Mouse (Mus musculus) regulatory T cell (primary cell): ENCODE results near the gene Itga9.

Source experiments
- in situ Hi-C: fragments of 300-600 bp; cut with MboI, MseI; formaldehyde crosslinking; loops from one replicate; pipeline ENCODE4 v1.15.1; 2025; ENCODE audit warnings: high pct_unique_total_duplicates

The Itga9 gene

DNA sequence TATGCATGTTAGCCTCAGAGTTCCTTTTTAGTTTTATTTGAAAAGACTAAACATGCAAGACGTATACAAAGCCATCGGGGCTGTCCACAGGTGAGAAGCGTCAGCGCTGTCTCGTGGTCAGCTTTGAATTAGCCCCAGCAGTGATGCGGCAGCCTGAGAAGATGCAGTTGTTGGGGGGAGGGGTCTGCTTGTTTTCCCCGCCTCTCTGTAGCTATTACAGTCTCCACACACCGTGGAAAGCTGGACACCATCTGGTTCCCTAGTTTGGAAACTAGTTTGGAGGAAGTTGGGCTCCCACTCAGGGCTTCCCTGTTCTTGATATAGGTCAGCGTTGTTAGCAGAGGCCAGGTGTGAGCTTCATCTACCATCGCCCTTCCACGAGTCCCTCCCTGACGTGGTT is 266.5 kb downstream of the Itga9 start:
- in situ Hi-C loops = no loop called here

DNA sequence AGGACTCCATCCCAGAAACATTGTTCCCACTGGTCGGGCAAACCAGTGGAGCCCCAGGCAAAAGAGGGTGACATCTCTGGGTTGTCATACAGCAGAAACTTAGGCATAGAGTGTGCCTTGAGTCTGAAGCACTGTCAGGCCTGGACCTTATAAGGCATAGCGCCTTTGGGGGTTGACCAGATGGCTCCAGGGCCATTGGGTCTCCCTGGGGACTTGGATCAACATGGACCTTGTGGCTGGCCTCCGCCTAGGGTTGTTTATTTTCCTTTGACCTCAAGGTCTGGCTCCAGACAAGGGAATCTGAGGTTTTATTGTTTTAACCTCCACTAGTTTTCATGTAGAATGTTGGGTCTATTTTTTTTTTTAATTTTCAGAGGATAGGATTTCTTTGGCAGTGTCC is 267.1 kb downstream of the Itga9 start:
- in situ Hi-C loops = no loop called here

DNA sequence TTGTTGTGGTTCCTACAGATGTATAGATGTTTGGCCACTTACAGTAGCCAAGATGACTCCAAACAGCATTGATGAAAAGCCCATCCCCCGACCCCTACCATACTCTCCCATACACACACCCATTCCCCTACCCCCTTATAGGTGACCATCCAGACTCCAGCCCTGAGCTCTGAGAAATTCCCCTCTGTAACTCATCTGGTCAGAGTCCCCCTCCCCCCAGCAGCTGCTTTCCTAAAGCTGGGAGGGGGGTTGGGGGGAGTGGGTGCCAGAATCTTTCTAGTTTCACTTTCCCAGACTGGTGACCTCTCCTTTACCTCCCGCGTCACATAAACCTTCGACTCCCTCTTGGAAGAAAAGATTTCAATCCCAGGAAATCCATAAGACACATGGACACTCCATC is 269.2 kb downstream of the Itga9 start:
- in situ Hi-C loops = no loop called here

DNA sequence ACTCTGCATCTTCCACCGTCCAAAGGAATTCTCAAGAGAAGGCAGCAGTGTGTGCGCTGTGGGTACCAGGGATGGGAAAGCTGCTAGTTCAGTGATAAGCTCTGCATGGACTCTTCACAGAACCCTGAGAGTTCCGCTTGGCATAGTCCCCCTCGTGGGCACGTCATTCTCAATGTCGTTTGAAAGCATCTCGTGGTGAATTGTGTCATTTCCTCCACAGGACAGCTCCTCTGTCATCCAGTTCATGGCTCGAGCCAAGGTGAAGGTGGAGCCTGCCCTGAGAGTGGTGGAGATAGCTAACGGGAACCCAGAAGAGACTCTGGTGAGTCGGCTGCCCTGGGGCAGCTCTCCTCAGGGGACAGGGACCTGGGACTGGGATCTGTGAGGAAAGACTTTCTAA is 270.4 kb downstream of the Itga9 start:
- in situ Hi-C loops = no loop called here

DNA sequence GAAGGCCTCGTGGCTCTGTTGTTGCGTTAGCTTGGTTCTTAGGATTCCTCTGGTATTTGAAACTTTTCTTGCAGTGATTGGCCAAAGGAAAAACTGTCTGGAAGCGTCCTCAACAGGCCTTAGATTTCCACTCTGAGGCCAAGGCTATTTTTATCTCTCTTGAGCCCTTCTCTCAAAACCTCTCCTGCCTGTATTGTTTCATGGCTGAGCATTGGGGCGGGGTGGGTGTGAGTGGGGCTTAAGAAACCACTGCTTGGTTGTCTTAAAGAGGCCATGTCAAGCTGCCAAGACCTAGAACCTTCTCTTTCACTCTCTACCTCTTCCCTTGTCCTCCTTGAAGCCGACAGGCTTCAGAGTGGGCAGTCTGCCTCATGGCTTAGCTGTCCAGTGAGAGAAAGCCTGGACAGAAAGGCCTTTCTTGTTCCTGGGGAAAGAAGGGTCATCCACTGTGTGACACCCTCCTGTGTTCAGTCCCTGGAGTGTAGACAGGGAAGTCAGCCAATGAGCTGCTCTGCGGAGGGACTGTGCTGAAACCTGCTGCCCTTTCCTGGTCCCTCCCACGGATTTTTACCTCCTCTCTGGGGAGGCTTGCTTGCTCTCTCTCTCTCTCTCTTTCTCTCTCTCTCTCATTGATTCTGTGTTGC is 271.0 kb downstream of the Itga9 start:
- in situ Hi-C loops = no loop called here

DNA sequence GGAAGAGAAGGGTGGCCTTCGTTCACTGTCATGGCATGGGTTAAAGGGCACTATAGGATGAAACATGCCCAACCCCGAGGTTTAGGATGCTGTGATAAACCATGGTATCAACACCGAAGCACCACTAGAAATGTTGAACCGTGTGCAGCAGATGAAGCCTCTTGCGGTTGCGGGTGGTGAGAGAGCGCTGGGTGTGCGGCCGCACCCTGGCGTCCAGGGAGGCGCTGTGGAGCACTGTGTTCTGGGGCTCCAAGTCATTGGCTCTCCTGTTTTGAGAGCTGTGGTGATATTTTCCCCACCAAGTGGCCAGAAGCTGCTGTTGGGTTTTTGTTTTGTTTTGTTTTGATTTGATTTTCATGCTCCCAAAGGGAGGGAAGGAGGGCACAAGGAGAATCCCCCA is 272.1 kb downstream of the Itga9 start:
- in situ Hi-C loops = no loop called here

DNA sequence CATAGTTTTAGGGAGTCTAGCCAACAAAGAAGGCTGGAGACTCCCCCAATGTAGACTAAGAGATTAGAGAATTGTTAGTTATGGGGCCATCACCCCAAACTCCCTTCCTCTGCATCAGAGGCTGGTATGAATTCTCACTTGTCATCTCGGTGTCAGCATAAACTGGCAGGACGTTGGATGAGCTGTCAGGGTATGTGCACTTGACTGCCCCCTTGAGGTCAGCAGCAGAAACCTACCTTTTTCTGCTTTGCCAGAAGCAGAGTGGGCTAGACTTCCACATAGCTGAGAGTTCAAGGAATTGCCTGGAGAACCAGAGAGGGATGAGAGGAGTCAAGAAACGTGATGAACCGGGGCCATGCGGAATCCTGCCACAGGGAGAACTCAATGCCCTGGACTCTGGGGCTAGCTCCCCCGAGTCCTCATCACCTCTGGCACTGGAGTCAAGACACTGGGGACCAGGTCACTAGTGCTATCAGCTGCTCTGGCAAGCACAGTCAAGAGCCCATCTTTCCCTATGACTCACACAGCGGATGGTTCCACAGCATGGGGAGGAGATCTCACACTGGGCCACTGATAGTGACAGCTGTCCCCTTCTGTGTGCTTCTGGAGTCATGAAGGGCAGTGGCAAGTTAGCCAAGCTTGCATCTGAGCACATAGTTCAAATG is 274.9 kb downstream of the Itga9 start:
- in situ Hi-C loops = loop anchor here (5.0 kb wide), 1 partner anchor 279 kb away; no protein-coding TSS in a partner anchor

DNA sequence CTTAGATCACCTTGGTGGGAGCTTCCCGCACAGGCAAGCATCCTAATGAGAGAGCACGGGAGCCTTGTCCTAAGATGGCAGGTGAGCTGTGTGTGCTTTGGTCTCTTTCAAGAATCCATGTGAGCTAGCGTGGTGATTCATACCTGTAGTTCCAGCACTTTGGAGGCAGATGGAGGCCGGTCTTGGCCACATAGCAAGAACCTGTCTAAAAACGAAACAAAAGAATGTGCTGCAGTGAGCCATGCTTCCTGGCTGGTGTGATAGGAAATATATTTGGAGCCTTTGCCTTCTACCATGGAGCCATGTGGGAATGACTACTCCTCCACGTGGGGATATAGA is 275.4 kb downstream of the Itga9 start:
- in situ Hi-C loops = loop anchor here (5.0 kb wide), 1 partner anchor 280 kb away; no protein-coding TSS in a partner anchor

DNA sequence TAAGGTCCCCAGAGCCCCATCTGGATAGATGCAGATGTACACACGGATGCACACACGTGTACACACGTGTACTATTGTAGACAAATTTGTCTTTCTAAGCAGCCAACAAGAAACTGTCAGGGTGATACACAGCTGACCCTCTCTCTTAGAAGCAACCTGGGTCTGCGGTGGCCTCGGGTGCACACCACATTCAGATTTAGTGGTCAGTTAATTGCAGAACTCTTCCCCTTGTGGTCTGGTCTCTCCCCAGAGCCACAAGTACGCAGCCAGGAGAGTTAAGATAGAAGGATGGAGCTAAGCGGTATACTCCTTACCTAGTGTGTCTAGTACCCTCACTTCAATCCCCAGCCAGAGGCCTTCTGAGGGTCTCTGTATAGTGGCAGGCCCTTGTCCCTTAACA is 276.7 kb downstream of the Itga9 start:
- in situ Hi-C loops = loop anchor here (5.0 kb wide), 1 partner anchor 281 kb away; no protein-coding TSS in a partner anchor

DNA sequence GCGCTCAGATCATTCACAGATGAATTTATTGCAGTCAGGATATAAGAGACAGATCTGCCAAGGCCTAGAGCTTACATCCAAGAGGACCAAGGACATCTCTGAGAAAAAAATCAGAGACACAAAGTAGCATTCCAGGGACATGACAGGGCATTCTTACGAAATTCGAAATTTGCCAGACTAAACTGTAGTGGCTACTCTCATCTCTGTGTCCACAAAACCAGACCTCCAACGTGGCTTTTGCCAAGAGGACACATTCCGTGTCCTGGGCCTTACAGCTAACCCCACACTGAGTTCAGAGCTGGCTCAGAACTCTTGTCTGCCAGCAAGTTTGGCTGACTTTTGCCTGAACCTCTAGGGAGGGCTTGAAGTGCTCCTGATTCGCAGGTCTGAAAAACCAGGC is 279.3 kb downstream of the Itga9 start:
- in situ Hi-C loops = no loop called here

DNA sequence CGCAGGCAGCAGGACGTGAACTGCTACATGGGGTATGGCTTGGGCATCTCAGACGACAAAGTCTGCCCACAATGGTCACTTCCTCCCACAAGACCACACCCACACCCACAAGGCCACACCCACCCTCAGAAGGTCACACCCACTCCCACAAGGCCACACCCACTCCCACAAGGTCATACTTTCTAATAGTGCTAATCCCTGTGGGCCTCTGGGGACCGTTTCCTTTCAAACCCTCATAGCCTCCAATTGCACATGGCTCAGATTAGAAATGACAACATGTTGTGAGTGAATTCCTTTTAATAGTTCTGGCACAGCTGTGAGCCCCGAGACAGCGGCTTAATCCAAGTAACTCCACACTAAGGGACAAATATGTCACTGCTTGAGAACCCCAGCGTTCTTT is 280.7 kb downstream of the Itga9 start:
- in situ Hi-C loops = no loop called here

DNA sequence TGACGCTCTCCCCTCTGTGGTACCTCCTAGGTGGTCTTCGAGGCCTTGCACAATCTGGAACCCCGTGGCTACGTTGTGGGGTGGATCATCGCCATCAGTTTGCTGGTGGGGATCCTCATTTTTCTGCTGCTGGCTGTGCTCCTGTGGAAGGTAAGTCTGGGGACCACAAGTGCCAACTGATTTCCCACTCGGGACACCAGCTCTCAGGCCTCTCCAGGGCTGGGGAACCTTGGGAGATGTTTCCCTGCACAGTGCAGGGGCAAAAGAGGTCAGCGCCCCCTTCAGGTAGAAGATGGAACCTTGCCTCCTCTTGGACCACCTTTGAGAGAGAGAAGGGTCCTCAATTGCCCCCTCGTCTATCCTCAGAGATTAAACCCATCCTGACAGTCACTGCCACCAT is 281.2 kb downstream of the Itga9 start:
- in situ Hi-C loops = no loop called here

DNA sequence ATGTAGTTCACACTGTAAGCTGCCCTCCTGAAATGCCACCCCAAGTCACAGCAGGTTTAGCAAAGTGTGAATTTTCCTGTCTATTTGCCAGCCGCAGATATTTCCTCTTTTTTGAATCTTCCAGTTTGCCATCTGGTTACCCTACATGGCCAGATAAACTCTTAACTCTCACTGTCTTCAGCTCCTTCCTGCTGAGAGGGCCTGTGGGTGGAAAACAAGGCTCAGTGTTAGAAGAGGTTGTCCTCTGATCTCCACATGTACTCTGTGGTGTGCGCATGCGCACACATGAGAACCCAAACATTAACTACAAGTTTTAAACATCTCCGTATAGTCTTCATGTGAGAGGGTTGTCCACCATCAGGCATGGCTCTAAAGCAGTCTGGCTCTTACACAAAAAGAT is 283.7 kb downstream of the Itga9 start:
- in situ Hi-C loops = no loop called here

DNA sequence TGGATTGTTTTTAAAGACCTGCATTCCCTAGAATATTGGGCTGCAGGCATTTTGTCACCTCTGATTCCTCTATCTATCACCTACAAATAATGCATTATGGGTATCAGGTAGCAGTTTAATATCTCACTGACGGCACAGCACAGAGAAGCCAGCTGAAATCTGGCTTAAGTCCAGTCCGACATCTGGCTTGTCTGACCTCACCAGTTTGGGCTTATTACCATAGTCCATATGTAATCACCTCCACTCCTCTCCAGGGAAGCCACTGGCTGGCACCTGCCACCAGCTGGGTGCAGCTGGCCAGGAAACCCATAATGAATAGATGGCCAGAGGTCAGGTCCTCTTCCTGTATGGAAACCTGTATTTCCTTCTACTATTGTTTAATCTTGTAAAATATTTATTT is 284.2 kb downstream of the Itga9 start:
- in situ Hi-C loops = no loop called here

DNA sequence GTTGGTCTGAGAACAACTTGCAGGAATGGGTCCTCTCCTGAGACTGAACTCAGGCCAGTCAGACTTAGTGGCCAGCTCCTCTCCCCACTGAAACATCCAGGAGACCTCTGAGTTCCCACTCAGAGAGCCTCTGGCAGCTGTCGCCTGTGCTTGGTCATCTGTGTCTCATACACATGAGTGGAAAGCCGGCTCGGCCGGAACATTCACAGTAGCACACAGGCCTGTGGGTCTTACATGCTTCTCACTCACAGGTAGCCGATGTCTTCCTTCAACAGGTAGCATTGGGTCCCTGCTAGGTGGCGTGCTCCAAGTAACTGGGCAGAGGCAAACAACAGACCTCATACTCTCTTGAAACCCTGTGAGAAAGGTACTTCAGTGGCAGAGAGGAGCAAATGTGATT is 284.6 kb downstream of the Itga9 start:
- in situ Hi-C loops = no loop called here

DNA sequence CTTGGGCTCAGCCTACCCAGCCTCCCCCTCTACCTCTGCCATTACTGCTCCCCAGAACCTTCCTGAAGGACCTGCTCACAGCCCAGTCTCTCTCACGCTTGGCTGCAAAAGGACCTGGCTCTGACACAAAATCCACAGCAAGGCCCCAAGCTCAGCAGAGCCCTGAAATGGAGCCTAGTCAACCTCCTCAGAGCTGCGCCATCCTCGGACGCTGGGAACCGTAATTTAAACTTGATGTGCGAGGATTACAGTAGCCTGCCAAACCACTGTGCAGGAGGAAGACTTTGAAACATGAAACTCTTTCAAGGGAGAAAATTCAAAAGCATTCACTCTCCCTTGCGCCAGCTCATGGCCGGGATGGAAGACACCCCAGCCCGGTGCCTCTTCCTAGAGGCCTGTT is 285.1 kb downstream of the Itga9 start:
- in situ Hi-C loops = no loop called here

DNA sequence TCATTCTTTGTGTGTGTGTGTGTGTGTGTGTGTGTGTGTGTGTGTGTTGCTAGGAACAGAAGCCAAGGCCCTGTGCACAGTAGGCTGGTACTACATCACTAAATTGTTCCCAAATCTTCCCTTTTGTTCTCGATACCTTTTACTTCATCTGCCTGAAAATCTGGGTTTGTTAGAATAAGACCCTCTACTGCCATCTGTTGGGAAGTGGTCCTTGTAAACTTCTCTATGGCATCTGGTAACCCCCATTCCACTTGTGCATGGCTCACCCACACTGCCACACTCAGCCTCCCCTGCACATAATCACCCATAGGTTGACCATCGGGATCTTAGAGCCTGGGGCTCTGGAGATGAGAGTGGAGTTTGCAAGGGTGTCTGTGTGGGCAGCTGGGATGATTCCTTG is 288.6 kb downstream of the Itga9 start:
- in situ Hi-C loops = no loop called here

DNA sequence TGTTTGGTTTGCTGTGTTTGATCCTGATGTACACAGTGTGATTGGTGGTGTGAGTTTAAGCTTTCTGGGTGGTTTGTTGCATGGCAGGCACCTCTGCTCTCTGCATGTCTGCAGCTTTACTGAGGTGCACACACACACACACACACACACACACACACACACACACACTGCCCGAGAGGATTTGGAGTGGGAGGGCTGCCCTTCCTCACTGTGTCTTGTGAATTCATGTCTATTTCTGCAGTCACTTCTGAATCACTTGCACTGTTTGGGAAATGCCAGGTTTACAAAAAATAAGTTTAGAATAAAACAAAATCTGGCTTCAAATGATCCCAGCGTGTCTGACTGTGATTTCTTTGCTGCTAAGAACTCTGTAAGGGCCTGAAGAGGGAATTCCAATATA is 294.2 kb downstream of the Itga9 start:
- in situ Hi-C loops = no loop called here

DNA sequence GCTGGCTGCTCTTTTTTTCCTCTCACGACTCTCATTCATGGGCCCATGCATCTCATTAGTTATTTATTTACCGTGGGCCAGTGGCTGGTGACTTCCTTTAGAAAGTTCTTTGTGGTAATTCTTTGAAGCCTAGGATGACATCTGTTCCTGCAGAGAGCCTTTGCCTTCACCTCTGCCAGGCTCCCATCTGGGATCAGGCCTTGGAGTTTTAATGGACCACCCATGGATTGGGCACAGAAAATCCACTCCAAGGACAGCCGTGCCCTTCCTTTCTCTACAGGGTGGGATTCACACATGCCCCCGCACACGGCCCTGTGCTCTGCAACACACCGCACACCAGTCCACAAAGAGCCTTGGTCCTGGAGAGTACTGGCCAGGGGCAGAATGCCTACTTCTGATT is 295.4 kb downstream of the Itga9 start:
- in situ Hi-C loops = no loop called here

DNA sequence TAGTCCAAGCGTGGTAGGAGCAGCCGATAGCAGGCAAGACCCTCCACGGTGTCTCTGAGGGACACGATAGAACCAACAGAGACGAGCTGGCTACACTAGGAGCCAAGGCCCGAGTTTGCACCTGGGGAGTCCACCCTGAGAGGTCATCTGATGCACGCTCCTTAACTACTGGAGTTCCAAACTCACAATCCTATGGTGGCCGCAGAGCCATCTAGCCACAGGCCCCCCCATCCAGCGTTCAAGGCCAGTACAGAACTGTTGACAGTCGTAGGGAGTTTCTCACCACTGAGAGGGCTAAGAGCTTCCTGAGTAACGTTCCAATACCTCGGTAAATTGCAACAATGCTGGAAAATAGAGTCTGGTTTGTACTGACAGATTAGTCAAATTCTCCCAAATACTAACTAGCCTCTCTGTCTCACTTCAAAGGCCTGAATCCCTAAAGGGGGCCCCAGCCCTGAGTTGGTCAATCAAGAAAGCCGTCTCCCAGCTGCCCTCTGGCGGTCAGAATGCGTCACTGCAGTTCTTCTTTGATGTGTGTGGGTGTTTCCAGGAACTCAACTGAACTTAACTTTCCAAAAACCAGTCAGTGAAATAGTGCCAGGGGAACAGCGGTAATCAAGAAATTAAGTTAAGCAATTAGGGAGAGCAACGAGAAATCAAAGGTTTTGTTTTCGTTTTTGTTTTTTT is 301.6 kb downstream of the Itga9 start:
- in situ Hi-C loops = no loop called here

DNA sequence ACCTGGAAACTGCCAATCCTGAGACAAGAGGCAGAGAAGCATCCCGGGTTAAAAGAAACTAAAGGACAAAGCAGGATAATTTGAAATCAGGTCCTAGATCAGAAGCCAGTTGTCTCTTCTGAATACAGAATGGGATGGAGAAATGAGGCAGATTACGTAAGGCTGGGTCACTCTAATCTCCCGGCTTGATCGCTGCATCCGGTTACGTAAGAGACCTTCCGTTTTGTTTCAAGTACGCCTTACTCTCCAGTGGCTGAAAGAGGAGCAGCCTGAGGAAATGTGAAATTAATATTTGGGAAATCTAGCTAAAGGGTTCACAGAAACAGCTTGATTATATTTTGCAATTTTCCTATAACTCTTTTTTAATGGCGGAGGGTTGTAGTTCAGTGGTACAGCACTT is 306.6 kb downstream of the Itga9 start:
- in situ Hi-C loops = no loop called here

DNA sequence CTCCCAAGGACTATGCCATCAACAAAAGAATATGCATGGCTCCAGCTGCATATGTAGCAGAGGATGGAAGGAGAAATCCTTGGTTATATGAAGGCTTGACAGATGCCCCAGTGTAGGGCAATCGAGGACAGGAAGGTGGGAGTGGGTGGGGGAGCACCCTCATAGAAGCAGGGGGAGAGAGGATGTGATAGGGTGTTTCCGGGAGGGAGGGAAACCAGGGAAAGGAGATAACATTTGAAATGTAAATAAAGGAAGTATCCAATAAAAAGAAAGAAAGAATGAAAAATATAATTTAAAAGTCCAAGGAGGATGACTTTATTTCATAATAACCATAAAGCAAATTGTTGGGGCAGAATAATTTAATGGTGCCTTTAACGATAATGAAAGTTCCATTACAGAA is 307.1 kb downstream of the Itga9 start:
- in situ Hi-C loops = no loop called here

DNA sequence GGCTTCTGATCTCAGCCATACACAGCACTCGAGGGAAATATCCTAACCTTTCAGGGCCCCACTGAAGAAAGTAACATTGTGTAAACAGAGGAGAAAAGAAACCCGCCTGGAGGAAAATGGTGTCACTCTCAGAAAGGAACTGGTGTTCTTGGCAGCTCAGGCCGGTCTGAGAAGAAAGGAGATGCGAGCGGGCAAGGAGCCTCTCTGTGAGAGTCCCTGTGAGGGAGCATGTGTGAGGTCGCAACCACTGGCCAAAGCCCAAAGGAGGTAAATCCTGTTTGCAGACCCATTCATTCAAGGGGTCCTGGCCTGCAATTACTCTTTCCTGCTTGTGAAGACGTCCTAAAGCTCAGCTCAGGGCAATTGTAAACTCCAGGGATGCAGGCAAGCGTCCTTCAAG is 308.1 kb downstream of the Itga9 start:
- in situ Hi-C loops = no loop called here
